Mouse (Mus musculus): ENCODE measurements around the gene AC109138.7.

AC109138.7 gene

GRCm38 (mm10) chr19:4192251-4192985 lies 21.7 kb upstream of the AC109138.7 start:
- WGBS: under 1% methylated on average over 51 of the region's 52 CpGs

- 32% methylated on average over 6 of the region's 6 CpGs for WGBS
Measured at GRCm38 (mm10) chr19:4193129-4193528, 21.0 kb upstream of the AC109138.7 start.

- 85% methylated on average over 8 of the region's 8 CpGs for WGBS
Measured at GRCm38 (mm10) chr19:4194021-4194724, 20.0 kb upstream of the AC109138.7 start.

GRCm38 (mm10) chr19:4194776-4195650 lies 19.1 kb upstream of the AC109138.7 start:
- WGBS: 67% methylated on average over 12 of the region's 12 CpGs

- 24% methylated on average over 2 of the region's 2 CpGs for WGBS
Measured at GRCm38 (mm10) chr19:4196048-4196447, 18.1 kb upstream of the AC109138.7 start.

- 29% methylated on average over 5 of the region's 5 CpGs for WGBS
Measured at GRCm38 (mm10) chr19:4196548-4196947, 17.6 kb upstream of the AC109138.7 start.

GRCm38 (mm10) chr19:4197180-4197579 lies 17.0 kb upstream of the AC109138.7 start:
- 77% methylated on average over 3 of the region's 3 CpGs for WGBS

GRCm38 (mm10) chr19:4201291-4201909 lies 12.8 kb upstream of the AC109138.7 start, which contains the start of gene Rad9a:
Gene Rad9a, minus strand, starts transcription at chr19:4201662.
- WGBS: under 1% methylated on average over 34 of the region's 34 CpGs

GRCm38 (mm10) chr19:4202149-4202548 lies 12.0 kb upstream of the AC109138.7 start:
- WGBS: 28% methylated on average over 7 of the region's 7 CpGs

- WGBS: 51% methylated on average over 3 of the region's 3 CpGs
Measured at GRCm38 (mm10) chr19:4203148-4203547, 11.0 kb upstream of the AC109138.7 start.

- WGBS: 24% methylated on average over 13 of the region's 13 CpGs
Measured at GRCm38 (mm10) chr19:4203604-4204326, 10.4 kb upstream of the AC109138.7 start.

GRCm38 (mm10) chr19:4204889-4205288 lies 9.3 kb upstream of the AC109138.7 start:
- WGBS: 54% methylated on average over 4 of the region's 4 CpGs

- 9% methylated on average over 2 of the region's 2 CpGs for WGBS
Measured at GRCm38 (mm10) chr19:4206971-4207370, 7.2 kb upstream of the AC109138.7 start.

- 84% methylated on average over 5 of the region's 5 CpGs for WGBS
Measured at GRCm38 (mm10) chr19:4208563-4208962, 5.6 kb upstream of the AC109138.7 start.

GRCm38 (mm10) chr19:4211891-4212588 lies 2.1 kb upstream of the AC109138.7 start:
- 76% methylated on average over 4 of the region's 4 CpGs for WGBS

- WGBS: 38% methylated on average over 9 of the region's 9 CpGs
Measured at GRCm38 (mm10) chr19:4213524-4213974, 608 bp upstream of the AC109138.7 start.

GRCm38 (mm10) chr19:4214771-4215450 lies 754 bp downstream of the AC109138.7 start:
- under 1% methylated on average over 56 of the region's 81 CpGs for WGBS

- 9% methylated on average over 16 of the region's 21 CpGs for WGBS
Measured at GRCm38 (mm10) chr19:4215451-4215840, 1.3 kb downstream of the AC109138.7 start.

- 28% methylated on average over 14 of the region's 14 CpGs for WGBS
Measured at GRCm38 (mm10) chr19:4216041-4216685, 2.0 kb downstream of the AC109138.7 start.
